Mouse (Mus musculus): Measurements from ENCODE around the gene Gng13. TPM values are rescaled to one million over a fixed set of nuclear protein-coding genes. Genes with fewer than 3 reads are reported as not detected.
"Not testable (repeated sequence)": the region's sequence is repeated elsewhere in the genome, so short reads cannot be mapped to it uniquely, and the experiment has no call there.

Gene Gng13
- total RNA-seq, 4 experiments from 2014 or later: 1.1 to 2.0 TPM; not detected in 2

GRCm38 (mm10) chr17:25732082-25732481 lies 15.1 kb downstream of the Gng13 start:
- peak; percentile 69 for DNase-seq (ENCODE audit: low spot score)

DNA sequence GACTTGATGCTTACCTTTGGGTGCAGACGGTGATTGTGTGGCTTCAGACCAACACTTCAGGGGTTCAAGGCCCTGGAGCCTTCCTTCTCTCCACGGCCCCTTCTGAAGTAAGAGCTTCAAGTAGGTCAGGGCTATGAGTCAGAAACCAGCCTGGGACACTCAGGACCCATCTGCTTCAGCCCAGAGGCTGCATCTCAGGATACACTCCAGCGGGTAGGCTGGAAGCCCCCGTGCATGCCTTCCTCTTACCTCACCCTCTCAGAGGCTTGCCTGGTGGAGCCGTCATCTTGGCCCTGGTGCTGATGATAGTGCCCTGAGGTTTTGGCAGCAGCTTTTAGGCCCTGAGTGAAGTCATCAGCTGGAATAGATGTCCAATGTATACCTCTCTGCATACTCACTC lies 18.3 kb downstream of the Gng13 start:
- DNase-seq (ENCODE audit: low spot score): no peak

- no peak for DNase-seq (ENCODE audit: low spot score)
These were observed 18.8 kb downstream of the Gng13 start, which contains the start of gene Mslnl for GRCm38 (mm10) chr17:25735745-25736144. Gene Mslnl (plus strand): TSS chr17:25736042.

DNA sequence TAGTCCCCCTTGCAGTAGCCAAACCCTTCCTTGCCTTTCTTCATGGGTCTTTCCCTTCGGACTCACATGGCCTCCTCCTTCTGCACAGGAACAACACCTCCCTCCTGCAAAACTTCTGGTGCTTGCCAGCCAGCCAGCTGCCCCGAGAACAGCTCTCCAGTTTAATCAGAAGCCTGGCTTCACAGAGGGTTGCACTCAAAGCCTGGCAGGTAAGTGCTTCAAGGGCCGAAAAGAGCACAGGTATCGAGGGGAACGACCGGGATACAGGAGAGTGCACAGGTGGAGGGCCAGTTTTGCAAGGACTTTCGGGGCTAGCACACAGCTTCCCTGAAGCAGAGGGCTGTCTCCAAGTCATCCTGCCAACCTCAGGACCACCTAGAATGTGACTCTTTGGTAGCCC lies 21.9 kb downstream of the Gng13 start:
- no peak for DNase-seq (ENCODE audit: low spot score)

DNA sequence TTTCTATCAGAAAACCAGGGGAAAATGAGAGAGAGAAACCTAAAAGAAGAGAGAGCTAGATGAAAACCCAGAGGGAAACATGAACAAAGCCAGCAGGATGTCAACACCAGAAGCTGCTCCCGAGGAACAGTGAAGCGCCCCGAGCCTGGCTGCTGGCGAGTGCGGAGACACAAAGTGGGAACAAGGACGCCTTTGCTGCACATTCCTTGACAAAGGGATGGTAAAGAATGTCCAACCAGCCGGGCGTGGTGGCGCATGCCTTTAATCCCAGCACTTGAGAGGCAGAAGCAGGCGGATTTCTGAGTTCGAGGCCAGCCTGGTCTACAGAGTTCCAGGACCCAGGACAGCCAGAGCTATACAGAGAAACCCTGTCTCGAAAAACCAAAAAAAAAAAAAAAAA lies 24.5 kb downstream of the Gng13 start:
- DNase-seq (ENCODE audit: low spot score): not testable (repeated sequence)

DNA sequence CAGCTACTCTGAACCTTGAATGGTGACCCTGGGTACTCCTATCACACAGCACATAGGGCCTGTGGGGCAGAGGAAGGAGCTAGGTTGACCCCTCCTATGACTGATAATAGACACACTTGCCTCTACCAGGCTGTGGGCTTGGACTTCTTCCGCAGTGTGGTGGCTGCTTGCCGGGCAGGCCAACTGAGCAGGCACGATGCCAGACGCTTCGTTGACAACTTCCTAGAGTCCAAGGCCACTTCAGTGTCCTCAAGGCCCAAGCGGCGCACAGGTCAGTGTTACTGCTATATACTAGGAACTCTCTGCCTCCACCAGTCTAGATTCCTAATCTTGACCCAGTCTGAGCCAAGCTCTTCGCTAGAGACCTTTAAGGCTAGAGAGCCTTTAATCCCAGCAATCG lies 26.9 kb downstream of the Gng13 start:
- DNase-seq (ENCODE audit: low spot score): no peak

DNA sequence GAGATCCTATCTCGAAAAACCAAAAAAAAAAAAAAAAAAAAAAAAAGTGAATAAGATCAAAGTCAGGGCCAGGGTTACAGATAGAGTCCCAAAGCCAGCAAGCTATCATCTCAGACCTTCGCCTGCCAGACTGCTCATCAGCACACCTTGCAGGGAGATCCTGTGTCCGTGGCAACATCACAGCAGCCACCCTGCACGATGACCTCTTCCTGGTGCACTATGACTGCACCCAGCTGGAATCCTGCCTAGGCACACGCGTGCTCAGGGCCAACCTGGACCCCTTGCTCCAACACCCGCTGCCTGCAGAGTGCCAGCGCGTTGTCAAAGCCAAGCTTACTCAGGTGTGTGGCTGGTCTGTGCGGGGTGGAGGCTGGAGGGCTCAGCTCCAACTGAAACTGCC lies 27.3 kb downstream of the Gng13 start:
- no peak for DNase-seq (ENCODE audit: low spot score)

DNA sequence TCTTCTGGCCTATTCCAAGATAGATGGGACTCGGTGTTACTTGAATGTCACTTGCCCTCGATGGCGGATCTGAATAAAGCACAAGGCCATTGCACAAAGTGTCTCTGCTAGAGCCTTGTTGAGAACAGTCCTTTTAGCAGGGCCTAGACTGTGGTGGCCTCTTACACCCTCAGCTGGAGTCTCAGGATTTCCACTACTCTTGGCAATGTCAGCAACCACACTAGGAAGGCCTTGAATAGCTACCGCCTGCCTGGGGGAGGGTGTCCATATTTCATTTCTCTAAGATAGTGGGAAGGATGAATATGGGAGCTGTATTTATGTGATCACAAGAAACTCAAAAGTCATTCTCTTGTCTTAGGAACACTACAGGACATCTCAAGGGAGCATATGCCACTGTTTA lies 31.3 kb downstream of the Gng13 start:
- DNase-seq (ENCODE audit: low spot score): no peak

DNA sequence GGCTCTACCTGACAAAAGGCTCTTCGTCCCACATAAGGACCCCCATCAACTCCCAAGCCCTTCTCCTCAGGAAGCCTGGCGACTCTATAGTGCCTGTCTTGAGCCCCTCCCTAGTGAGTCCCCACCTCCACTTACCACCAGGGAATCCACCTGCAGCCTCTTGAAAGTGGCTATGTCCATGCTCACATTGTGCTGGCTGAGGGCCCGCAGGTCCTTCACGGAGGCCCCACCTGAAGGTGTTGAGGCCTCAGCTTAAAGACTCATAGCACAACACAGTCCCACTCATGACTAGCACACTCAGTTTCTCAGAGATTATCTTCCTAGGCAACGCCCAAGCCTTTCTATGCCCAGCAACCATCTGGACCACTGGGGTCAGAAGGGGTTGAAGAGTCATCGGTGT lies 32.3 kb downstream of the Gng13 start:
- DNase-seq (ENCODE audit: low spot score): no peak

- no peak for DNase-seq (ENCODE audit: low spot score)
These were observed 34.5 kb downstream of the Gng13 start for GRCm38 (mm10) chr17:25751446-25751845.

GRCm38 (mm10) chr17:25754241-25754640 lies 37.3 kb downstream of the Gng13 start, which contains the start of gene Msln:
Gene Msln (minus strand): TSS chr17:25754378.
- DNase-seq (ENCODE audit: low spot score): no peak

DNA sequence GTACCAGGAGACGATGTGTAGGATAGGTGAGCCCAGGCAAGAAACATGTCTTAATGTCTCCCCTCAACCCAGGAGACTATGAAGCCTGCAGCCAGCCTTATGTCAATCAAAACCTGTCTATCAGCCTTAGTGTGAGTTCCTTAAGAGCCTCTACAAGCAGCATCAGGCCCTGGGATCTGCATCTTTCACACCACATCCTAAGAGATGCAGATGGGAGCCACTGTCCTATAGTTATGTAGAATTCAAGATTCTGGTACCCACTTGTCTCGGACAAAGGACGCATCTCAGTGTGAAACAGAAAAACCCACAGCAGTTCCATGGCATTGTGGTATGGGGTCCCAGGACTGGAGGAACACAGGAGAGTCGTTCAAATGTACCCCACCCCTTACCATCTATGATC lies 38.1 kb downstream of the Gng13 start:
- DNase-seq (ENCODE audit: low spot score): no peak

- no peak for DNase-seq (ENCODE audit: low spot score)
These were observed 38.8 kb downstream of the Gng13 start for GRCm38 (mm10) chr17:25755627-25756377.

DNA sequence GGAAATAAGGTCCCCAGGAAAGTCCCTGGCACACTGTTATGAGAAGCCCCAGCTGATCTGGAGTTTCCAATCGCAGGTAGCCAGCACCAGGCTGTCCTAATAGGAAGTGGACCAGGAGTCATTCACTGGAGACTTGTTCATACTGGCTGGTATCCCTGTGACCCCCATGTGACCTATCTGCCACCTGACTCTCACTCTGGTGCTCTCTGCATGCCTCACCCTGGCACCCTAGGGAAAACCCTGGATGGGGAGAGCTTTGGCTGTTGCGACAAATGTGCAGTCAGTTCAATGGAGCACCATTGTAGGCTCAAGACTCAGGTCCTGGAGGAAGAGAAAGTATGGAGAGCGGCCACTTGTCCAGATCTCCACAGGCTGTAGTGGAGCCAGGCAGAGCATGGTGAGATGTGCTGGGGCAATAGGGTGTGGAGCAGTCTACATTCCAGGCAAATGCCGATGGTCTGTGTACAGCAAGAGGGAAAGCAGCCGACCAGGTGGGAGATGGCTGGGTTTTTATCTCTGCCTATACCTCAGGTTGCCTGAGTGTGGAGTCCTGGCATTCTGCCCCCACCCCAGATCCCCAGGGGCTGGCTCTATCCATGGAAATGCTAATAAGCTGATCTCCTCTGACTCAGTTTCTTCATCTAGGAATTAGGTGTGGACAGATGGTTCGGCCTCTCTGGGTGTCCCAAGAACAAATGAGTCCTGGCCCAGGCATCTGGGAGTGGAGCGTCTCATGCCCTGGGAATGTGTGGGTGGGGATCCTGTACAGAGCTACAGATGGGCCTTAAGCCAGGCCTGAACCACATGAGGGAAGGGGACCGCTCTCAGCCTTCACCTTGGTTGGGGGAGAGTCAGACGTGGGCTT lies 39.6 kb downstream of the Gng13 start:
- no peak for DNase-seq (ENCODE audit: low spot score)

DNA sequence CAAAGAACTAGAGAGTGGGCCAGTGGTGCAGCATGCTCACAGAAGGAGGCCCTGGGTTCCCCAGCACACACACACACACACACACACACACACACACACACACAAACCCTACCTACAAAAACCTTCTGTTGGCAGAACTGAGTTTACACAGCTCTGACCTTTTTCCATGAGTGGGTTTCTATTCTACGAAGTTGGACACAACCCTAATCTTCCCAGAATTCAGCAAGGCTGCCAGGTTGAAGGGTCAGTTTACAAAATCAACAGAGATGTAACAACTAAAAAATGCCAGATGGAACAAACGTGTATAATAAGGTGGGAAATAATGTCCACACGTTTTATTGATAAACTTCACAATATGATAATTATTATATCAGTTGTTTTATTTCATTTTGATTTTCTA lies 40.7 kb downstream of the Gng13 start:
- no peak for DNase-seq (ENCODE audit: low spot score)

- DNase-seq (ENCODE audit: low spot score): no peak
These were observed 43.2 kb downstream of the Gng13 start for GRCm38 (mm10) chr17:25760148-25760547.

DNA sequence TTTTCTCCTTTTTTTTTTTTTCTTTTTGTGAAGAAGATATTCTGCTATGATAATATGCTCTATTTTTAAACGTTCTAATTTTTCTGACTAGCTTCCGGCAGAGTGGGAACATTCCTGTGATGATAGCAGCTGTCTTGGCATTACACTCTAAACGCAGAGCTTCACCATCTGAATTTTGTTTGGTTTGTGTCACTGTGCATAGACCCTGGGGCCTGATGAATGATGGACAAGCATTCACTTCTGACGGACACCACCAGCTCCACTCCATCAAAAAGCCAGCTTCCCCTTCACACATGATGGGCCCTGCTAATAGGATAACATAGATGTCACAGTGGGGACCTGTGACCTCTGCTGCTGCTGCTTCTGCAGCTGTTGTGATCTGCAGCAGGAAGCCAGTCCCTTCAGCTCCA lies 44.6 kb downstream of the Gng13 start:
- DNase-seq (ENCODE audit: low spot score): no peak

GRCm38 (mm10) chr17:25762591-25762990 lies 45.6 kb downstream of the Gng13 start:
- DNase-seq (ENCODE audit: low spot score): no peak

DNA sequence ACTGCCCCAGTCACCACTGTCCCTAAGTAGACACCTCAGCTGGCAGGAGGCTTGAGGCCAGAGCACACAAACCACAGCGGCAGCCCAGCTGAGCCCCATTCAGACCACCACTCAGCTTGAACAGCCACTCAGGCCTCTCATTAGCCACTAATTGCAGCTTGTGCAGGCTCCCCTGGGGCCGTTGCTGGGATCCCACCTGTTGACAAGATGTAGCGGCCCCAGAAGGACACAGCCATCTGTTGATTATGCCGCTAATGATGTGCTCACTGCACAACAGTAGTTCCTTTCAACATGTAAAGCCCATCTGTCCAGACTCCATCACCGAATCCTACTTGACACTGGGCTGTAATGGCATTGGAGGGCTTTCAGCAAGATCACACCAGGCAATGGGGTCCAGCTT lies 48.9 kb downstream of the Gng13 start:
- DNase-seq (ENCODE audit: low spot score): no peak
